Mouse (Mus musculus) A20 (cell line): Measurements from ENCODE around the gene Hmcn2.
A peak's percentile ranks its signal among the peaks of the same experiment; 100 is the strongest.

ENCODE experiments used
- DNase-seq: peaks from one replicate; pipeline ENCODE4 v3.0.0-alpha.2; 2011; ENCODE audit warnings: low read depth, low spot score

The Hmcn2 gene

DNA sequence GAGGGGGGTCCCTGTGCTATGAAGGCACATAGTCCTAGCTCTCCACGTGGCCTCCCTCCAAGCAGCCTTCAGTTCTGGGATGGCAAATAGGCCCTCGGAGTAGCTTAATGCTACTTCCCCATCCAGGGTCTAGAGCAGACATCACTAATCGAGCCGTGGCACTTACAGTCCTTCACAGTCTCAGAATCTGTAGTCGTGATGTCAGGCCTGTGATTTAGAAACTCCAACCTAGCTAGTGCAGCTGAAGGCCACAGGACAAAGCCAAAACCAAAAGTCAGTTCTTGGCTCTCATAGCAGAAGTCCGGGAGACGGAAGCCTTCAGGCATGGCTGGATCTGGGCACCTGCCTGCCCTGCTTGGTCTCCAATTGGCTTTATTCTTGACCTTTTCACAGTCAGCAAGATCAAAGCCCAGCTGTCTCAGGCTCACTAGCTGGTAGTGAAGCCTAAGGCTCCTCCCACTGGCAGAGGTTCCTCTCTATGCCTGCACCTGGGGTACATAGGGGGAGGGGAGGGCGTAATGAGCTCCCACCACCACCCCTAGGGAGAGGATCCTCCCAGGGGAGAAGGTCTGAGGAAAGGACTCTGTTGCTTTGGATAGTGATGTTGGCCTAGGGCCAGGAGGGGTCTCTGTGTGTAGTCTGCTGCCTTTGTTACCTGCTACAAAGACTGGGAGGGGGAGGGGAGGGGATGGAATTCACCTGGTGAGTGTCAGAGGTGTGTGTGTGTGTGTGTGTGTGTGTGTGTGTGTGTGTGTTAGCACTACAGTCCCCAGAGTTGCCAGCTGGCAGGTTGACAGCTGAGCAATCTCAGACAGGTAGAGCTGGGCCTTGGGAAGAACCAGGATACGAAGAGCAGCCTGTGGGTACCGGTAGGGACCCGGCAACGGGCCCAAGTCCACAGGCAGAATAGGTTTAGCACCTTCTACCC is 163.3 kb downstream of the Hmcn2 start:
- DNase-seq = peak; percentile 41

GRCm38 (mm10) chr2:31482914-31483575 is 168.8 kb downstream of the Hmcn2 start:
- DNase-seq = peak; percentile 79

DNA sequence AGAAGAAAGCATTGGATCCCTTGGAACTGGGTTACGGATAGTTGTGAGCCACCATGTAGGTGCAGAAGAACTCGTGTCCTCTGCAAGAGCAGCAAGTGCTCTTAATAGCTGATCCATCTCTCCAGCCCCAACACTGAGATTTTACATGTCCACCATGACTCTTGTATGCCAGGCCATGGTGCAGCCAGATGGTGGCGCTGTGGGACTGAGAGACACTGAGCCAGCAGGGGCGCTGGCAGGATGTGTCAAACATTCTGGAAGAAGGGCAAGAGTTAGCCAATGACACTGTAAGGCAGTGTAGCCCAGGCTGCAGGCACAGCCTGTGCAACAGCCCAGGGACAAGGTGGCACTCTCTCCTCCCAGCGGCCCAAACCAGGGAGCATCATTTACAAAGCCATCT is 170.0 kb downstream of the Hmcn2 start:
- DNase-seq = peak; percentile 75

DNA sequence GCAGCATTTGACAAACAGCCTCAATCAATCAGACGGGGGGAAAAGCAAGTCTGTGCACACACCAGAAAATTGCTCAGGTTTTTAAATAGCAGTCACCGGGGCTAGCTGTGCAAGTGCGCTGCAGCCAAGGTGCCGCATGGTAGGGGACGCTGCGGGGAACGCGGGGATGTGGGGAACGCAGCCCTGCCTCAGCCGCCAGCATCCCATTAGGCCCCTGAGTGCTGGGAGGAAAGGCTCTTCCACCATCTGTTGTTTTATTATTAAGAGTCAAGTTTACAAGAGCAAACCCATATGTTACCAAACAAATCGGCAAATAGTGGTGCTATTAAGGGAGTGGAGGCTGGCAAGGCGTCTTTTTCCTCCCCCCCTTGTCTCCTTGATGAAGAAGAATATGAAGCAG is 175.0 kb downstream of the Hmcn2 start:
- no peak for DNase-seq

DNA sequence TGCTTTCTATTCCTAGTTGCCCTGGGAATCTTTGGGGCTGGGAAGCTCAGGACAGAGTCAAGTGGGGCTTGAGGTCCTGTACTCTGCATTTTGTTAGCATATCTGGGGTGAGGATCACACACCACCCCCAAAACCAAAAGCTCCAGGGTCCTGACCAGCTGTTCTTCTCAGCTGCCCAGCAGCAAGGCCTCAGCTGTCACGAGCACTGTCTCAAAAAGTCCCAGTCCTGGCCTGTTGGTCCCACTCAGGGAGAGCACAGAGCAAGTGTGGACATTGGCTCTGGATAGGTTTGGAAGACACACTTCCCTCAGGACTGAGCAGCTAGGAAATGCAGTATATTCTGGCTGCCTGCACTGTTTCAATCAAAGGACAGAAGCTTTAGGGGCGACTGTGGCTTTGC is 176.3 kb downstream of the Hmcn2 start:
- no peak for DNase-seq

DNA sequence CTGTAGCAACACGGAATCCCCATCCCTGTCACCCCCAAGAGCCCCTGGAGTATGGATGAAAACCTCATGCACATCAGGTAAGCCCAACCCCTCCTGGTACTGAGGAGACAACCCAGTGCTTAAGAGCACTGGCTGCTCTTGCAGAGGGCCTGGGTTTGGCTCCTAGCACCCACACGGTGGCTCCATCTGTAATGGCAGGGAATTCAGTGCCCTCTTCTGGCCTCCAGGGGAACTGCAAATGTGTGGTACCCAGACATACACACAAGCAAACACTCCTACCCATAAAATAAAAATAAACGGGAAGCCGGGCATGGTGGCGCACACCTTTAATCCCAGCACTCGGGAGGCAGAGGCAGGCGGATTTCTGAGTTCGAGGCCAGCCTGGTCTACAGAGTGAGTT is 178.1 kb downstream of the Hmcn2 start:
- DNase-seq = peak; percentile 19

- no peak for DNase-seq
These were observed 179.0 kb downstream of the Hmcn2 start for GRCm38 (mm10) chr2:31493243-31493642.

GRCm38 (mm10) chr2:31494315-31494714 is 180.1 kb downstream of the Hmcn2 start:
- DNase-seq = no peak

DNA sequence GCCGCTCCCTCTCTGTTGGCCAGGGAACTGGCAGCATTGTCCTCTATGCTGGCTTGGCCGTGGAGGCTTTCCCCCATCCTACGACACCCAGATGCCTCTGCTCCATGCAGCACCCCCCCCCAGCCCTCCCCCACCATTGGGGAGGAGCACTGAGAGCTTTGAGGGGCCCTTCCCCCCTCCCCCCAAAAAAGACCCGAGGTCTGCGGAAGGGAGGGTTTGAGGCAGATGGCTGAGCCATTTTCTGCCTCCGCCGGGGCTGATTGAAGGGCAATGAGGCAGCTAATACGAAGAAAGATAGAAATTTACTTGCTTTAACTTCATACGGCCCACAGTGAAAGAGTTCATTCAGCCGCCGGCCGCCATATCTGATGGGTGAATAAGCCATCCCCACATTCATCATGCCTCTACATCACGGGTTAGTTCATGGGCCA is 180.8 kb downstream of the Hmcn2 start:
- no peak for DNase-seq

DNA sequence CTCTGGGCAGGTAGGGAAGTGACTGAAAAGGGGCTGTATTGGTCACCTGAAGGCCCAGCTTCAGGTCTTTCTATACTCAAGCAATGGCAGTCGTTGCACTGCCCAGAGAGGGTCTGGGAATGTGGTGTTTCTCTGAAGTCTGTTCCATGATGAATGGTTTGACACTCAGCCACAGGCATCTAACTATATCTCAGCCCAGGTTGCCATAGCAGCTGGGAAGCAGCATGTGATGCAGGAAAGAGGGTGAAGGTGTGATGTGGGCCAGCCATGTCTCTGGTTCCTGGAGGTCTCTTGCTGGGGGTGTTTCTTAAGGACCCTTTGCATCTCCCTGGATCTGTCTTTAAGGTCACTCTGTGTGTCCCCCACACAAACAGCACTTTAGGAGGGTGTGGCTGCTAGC is 181.9 kb downstream of the Hmcn2 start:
- DNase-seq = no peak

DNA sequence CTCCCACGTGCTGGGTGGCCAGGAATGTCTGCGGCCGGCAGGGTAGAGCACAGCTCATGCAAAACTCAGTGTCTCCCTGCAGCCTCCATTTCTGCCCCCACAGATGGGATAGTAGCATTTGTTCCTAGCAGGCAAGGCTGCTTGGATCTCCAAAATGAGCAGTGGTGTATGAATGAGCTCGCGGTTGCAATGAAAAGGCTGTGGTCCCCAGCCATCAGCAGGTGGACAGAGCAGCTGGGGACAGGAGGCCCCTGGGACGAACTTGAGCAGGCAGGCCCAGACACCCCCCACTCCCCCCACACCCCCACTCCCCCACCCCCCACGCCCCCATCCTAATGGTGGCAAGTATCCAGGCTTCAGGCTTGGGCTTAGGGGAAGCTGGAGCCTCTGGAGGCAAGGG is 182.9 kb downstream of the Hmcn2 start:
- no peak for DNase-seq

DNA sequence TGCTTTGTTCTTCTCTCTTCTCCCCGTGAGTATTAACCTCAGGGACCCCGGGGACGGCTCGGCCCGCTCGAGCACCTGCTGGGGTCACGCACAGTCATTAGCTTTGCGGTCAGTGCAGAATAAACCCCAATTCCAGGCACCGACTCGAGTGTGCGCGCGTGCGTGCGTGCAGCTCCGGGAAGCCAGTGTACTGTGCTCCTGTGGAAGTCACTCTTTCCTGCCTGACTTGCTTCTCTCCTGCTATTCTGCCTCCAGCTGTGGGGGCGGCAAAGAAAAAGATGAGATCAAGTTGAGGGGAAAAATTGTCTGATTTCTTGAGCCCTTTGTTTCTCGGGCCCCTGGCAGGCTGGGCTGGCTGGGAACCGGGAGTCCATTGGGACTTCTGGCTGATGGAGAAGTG is 183.4 kb downstream of the Hmcn2 start:
- DNase-seq = no peak

GRCm38 (mm10) chr2:31499327-31500291 is 185.4 kb downstream of the Hmcn2 start:
- no peak for DNase-seq

DNA sequence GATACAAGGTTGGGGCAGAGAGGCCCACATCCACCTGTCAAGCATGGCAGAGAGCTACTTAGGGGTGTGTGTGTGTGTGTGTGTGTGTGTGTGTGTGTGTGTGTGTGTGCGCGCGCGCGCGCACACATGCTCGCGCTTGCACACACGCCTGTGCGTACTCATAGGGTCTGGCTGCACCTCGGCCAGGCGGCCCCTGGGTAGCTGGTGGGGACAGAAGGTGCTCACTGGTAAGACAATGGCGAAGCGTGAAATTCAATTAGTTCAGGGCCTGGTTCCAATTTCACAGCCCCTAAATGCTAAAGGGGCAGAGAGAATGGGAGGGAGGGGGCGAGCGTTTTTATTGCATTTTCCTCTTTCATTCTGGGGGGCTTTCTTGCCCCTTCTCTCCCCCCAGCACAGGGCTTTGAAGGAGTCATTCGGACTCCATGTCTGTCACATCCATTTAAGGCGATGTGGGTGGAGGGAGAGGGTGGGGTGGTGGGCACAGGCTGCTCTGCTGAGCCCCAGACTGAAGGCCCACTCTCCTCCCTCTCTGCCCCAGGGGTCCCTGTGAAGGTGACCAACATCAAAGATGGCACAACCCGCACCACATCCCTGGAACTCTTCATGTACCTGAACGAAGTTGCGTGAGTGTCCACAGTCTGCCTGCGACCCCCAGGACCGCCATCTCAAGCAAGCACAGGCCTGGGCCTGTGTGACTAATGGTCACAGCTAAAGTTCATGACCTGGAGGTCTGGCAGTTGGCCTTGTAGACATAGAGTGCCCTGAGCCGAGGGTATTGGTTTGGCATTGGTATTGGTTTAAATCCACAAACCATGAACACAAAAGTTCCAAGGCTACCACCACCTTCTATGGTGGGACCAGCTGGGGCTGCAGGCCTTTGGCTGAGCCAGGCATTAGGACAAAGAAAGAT is 186.3 kb downstream of the Hmcn2 start:
- no peak for DNase-seq

DNA sequence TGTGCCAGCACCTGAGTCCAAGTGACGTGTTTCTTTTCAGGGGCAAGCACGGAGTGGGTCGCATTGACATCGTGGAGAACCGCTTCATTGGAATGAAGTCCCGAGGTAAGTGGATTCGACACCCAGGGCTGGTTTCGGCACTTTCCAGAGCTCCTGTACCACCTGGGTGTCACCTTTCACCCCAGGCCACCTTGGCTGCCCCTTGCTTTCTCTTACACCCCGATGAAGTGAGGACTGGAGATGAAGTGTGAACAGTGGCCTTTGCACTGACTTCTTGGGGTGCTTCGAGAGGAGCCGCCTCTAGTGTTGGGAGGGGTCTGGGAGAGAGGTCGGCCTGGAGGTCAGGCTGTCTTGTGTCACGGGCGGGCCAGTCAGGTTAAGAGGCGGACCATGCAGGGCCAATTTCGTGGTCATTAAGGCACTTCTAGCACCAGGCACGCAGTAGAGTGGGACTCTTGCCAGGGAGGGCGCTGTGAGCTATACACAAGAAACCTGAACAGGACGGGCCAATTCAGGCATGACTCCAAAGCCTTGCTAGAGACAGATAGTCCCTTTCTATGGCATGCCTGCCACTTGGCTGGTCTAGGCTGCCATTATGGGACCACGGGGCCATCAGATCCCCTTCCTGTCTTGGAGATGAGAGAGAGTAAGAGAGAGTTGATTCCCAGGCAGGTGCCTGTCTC is 187.4 kb downstream of the Hmcn2 start:
- DNase-seq = peak; percentile 31

GRCm38 (mm10) chr2:31502616-31503522 is 188.7 kb downstream of the Hmcn2 start:
- DNase-seq = no peak

DNA sequence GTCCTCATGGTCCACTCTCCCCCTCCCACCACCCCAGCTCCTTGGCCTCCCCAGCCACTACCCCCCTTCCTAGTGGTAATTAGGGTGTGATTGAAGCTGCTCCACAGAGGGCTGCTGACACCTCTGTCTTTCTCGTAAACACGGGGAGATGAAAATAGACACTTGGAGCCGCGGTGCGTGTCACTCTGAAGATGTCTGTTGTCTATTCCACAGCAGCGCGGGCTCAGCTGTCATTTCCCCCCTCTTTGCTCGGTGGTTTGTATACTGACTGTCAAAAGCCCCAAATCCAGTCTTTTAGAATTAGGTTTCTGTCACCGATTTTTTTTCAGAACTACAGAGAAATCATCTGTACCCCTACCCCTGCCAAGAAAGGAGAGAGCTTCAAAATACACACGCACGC is 191.3 kb downstream of the Hmcn2 start:
- no peak for DNase-seq

DNA sequence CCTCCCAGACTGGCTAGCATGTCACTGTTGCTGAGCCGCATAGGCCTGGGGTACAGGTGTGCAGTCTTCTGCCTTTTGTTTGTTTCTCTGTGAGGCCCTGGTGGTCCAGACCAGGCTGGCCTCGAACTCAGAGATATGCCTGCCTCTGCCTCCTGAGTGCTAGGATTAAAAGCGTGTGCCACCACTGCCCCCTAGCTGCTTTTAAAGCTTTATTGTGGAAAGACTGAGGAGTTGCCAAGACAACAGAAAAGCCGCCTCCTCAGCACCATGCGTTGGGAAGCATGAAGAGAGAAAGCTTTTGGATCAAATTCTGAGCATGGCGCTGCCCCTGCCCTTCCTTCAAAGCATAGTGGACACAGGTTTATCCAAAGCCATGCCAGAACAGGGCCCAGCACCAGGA is 194.6 kb downstream of the Hmcn2 start:
- DNase-seq = no peak
